Mouse (Mus musculus) frontal cortex, adult (tissue): ENCODE results near the gene Cdrt4.

ENCODE experiments used
- ATAC-seq: cut with Nextera tagmentation; 2 replicates; pipeline ENCODE4 v1.9.2; 2017; ENCODE audit warnings: mild to moderate bottlenecking, moderate library complexity, mixed read lengths; ENCODE audit not compliant: low TSS enrichment

Cdrt4 gene

GRCm38 (mm10) chr11:63035420-63036211, 84.6 kb downstream of the Cdrt4 start:
- ATAC-seq: no peak

GRCm38 (mm10) chr11:63040002-63040661, 89.1 kb downstream of the Cdrt4 start:
- no peak for ATAC-seq
